Mouse (Mus musculus) cerebellum, adult 9-11 months (tissue): ENCODE measurements around the gene Lrmda.
A peak's percentile ranks its signal among the peaks of the same experiment; 100 is the strongest.
"Not testable (repeated sequence)": the region's sequence is repeated elsewhere in the genome, so short reads cannot be mapped to it uniquely, and the experiment has no call there.

Experiments
- DNase-seq: peaks from one replicate; pipeline ENCODE4 v3.0.0; 2022

The Lrmda gene

GRCm38 (mm10) chr14:22750409-22750808 is 730.9 kb downstream of the Lrmda start:
- no peak for DNase-seq

DNA sequence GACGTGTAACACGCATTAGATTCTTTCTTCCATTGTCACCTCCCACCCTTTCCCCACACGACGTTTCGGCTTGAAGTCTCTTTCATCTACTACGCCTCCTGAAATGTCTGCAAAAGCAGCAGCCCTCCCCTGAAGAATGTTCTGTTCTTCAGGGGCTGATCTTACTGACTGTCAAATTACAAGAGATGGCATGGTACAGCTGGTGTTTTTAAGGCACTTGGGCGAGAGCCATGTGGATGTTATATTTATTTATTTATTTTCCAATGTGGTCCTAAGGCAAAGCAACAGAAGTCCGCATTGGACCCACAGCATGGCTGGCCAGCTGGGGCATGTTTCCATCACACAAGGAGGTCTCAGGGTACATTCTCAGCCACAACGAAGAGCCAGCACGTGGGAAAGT is 731.8 kb downstream of the Lrmda start:
- no peak for DNase-seq

GRCm38 (mm10) chr14:22754633-22755032 is 735.1 kb downstream of the Lrmda start:
- no peak for DNase-seq

DNA sequence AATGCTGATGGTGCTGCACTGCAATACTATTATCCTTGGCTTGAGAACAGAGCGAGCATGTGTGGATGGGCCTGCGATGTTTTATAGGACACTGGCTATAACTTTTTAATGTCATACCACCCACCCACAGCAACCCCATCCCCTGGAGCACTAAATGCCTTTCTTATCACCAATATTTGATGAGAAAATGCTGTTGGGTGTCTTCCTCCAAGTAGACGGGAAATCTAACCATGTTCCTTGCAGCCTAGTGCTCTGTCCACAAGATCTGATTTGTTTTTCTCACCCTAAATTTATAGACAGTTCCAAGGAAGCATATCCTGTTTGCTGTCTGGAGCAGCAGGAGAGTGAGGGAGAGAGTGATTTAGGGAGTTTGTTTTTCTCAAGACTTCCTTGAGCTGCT is 738.0 kb downstream of the Lrmda start:
- no peak for DNase-seq

- no peak for DNase-seq
Observed at GRCm38 (mm10) chr14:22759216-22759615, 739.7 kb downstream of the Lrmda start.

GRCm38 (mm10) chr14:22759673-22760072 is 740.2 kb downstream of the Lrmda start:
- DNase-seq = no peak

GRCm38 (mm10) chr14:22760241-22761039 is 740.9 kb downstream of the Lrmda start:
- no peak for DNase-seq

DNA sequence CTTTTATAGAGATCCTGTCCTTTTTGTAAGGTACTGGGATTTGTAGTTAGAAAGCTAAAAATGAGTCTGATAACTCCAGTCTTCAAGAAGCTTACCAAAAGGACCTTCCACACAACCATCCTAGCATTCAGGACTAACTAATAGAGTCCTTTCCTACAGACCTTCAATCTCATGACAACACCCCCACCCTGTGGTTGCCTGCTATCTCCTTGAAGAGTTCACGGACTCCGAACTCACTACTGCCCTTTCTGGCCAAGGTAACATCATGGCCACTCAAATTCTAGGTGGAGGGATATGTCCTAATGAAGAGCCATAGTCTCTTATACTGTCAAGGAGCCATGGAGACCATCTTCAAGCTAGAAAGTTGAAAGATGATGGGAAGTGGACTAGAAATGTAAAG is 762.2 kb downstream of the Lrmda start:
- DNase-seq = no peak

DNA sequence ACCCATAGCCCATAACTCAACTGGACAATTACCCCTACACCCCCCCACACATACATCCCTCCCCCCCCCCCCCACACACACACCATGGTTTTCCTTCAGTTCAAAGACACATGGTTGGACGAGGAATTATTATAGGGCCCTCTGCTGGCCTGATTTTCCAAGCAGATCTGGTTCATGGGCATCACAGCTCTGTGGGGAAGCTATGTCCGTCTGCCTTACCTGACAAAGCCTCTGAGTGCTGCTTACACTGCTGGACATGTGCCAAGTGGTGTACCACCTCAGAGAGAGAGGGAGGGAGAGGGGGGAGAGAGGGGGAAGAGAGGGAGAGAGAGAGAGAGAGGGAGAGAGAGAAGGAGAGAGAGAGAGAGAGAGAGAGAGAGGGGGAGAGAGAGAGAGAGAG is 762.9 kb downstream of the Lrmda start:
- DNase-seq = no peak

DNA sequence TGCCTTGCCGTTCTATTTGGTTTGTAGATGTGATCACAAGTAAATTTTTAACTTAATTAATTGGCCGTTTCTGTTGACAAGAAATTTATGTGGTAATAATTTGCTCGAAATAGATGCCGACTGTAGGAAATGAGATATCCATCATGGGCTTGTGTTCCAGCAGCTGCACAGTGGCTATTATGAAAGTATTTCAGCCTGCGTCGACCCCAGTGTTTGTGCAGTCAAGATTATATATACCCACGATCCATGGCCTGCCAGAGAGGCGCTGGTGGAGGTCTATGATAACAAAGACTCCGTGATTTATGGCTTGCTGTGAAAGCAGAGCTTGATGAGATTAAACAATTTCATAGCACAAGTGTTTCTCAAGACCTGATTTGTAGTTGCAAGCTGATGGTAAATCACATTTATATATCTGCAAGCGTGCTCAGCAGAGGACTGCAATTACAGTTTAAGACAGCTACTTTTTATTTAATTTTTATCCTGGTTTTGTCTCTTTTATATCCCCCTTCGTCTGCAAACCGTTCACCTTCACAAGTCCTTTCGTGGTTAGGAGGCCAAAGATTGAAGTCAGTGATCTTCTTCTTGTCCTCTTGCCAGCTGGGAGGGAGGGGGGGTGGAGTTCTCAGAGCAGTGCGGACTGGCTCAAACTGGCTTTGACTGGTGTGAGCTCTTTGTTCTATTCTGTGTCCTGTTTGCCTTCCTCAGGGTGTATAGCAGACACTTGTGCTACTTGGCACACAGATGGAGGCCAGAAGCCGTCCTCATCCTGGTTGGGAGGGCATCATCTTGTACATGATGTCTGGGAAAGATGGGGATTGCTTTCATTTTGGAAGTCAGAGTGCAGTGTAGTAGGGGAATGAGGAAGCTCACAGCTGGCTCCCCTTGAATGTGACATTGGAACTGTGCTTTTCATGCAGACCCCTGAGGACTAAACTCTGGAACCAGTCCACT is 764.0 kb downstream of the Lrmda start:
- DNase-seq = no peak

DNA sequence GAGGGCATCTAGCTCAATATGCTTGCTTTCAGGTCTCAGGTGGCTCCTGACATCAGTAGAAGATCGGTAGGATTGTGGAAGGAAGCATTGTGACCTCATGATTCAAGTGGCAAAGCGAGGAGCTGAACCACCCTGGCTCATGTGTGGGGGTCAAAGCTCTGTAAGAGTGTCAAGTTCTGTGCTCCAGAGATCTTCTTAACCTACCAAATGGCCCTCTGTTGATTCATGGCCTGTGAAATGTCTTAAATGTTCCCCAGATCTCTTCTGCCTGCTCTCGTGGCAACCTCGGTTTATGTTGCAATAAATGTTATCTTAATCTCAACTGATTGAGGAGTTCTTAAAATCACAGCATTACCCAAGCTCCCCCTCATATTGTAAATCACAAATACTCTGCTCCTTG is 780.5 kb downstream of the Lrmda start:
- no peak for DNase-seq

DNA sequence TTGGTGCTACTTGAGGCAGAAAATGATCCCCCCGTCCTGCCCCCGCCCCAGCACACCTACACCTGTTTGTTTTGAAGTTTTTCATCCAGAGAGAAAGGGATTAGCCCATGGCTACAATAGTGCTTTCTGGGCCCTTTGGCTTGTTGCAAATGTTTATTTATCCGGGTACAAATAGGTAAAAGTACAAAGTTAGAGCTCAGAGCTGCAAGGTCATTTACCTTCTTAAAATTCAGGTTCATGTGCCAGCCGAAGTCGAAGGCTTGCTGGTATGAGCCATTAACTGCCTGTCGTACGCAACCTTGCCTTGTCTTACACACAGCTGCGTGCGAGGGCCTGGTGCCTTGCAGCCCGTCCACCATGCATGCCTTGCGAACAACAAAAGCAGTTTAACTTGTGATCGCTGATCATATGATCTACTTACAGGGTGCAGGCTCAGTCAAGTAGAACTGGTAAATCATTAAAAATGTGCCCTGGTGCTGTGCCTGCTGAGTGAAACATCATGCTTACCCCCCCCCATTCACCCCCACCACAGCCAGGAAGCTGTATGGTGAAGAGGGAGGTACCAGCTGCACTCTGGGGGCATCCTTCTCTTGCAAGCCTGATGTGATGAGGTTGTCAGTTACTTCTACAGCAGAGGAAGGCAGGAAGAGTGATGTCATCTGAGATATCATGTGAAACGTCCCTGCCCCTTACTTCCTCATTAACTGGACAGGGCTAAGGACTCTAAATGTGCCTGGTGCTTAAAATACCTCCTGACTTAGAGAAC is 781.5 kb downstream of the Lrmda start:
- no peak for DNase-seq

DNA sequence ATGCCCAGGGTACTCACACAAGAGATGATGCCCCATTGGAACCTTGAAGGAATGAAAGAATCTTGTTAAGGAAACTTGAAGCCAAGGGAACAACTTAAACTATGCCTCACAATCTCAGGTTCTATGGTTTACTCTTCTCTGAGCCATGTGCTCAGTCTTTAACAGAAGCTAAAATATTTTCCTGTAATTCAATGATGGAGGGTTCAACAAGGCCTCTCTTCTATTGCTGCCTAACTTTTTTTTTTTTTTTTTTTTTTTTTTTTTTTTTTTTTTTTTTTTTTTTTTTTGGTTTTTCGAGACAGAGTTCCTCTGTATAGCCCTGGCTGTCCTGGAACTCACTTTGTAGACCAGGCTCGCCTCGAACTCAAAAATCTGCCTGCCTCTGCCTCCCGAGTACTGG is 782.2 kb downstream of the Lrmda start:
- DNase-seq = not testable (repeated sequence)

DNA sequence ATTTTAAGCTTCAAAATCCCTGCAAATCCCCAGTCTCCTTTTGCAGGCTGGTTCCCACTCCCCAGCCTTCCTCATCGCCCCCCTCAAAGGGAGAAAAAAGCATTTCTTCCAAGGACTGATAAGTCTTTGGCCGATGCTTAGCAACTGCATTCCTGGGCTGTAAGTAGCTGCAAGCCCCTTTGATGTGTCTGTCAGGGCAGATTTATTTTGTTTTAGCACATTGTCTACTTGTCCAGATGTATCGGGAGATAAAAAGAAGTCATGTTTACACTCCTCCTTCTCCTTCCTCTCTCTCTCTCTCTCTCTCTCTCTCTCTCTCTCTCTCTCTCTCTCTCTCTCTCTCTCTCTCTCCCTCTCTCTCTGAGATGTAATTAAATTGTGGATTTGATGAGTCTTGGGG is 787.8 kb downstream of the Lrmda start:
- DNase-seq = no peak

DNA sequence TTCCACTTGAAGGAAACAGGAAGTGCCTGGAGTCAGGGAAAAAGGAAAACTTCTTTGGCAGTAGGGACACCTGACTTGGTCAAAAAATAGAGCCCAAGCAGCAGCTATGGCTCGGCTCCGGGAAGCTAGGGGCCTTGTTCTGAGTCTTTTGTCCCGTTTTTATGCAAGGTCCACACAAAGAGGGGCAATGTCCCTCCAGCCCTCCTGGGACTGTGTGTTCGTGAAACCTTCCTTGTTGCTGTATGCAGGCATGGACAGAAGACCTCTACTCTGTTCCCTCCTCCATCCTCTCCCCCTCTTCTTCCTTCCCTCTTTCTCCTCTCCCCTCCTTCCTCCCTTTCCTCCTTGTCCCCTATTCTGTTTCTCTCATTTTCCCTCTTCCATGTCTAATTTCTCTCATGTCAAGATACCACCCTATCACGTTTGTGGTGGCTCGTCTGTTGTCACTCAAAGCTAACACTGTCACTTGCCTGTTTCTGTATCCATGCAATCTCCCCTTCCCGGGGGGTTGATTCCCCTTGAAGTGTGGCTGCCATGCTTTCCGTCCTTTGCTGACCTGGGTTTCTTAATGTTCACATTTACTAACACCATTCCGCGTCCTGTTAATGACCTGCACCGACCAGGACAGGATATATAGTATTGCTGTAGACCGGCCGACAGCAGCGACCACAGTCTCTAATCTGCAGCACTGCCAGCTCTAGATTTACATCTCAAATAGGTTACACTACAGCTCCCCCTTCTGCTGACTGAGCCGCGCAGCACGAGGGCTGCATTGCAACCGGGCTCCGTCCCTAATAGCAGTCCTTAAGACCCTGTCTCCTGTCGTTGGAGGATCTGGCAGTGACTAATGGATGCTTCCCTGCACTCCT is 788.4 kb downstream of the Lrmda start:
- peak; percentile 5 for DNase-seq

DNA sequence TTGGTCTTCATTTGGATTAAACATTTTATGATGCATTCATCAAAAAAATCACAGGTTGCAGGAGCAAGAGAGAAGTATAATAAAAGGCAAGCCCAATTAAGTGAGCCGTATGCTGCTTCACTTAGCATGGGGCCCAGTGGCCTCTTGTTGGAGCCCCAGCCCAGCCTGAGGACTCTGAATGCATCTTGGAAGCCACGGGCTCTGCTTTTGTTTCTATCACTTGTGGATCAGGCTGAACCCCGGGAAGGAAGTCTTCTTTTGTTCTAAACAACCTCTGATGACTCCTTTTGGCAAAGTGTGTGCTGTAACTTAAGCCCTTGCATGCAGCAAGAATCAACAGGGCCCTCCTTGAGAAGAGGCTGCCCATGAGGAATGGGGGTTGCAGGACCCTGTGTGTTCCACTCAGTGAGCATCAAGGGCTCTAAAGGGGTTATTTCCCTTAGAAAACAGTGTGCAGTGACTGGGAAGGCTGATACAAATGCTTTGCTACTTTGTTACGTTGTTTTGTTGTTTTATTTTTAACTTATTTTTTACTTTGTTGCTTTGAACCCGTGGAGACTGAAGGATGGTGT is 789.2 kb downstream of the Lrmda start:
- DNase-seq = no peak

- DNase-seq = no peak
Observed at GRCm38 (mm10) chr14:22809229-22809628, 789.7 kb downstream of the Lrmda start.

GRCm38 (mm10) chr14:22810531-22810930 is 791.0 kb downstream of the Lrmda start:
- DNase-seq = no peak

DNA sequence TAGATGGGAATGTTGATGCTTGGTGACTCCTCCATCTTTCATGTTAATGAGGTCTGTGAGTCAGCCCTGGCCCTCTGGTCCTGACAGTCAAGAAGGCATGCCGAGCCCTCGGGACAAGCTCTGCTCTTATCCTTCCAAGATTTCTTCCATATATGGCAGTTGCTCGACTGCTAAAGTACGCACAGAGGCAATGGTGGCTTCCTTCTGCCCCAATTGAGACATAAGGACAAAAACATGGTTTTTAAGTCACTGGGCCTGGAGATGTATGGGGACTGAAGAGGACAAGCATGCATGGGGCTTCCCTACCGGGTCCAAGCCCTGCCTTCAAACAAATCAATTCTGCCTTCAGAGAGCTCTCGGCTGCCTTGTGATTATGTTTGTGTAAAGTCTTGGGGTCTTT is 793.3 kb downstream of the Lrmda start:
- DNase-seq = no peak

- DNase-seq = no peak
Observed at GRCm38 (mm10) chr14:22813389-22813788, 793.9 kb downstream of the Lrmda start.

- DNase-seq = no peak
Observed at GRCm38 (mm10) chr14:22814811-22815345, 795.4 kb downstream of the Lrmda start.
